Mouse (Mus musculus) neural tube, embryonic 10.5 days (tissue): Measurements from ENCODE around the gene Mapkapk5.

Experiments used
- DNase-seq: peaks from one replicate; pipeline ENCODE4 v3.0.0-alpha.2; 2017; ENCODE audit warnings: low spot score; ENCODE audit errors: extremely low spot score

The Mapkapk5 gene

DNA sequence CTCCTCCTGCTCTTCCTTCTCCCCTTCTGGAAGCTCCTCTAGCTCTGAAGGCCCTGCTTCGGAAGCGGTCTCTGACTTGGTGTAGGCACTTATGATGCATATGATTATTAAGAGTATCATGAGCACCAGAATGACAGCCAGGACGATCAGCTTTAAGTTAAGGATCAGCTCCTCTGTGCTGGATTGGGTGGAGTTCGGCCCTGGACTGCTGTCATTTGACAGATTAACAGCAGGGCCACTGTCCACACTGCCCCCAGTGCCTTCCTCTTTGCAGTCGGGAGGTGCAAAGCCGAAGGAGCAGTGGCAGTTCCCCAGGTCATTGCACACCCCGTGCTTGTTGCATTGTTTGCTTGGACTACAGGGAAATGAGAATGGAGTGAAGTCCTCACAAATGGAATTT is 45.0 kb downstream of the Mapkapk5 start:
- no peak for DNase-seq

GRCm38 (mm10) chr5:121493305-121493704 is 52.4 kb downstream of the Mapkapk5 start:
- no peak for DNase-seq

- no peak for DNase-seq
These were observed 60.9 kb downstream of the Mapkapk5 start for GRCm38 (mm10) chr5:121484801-121485200.

DNA sequence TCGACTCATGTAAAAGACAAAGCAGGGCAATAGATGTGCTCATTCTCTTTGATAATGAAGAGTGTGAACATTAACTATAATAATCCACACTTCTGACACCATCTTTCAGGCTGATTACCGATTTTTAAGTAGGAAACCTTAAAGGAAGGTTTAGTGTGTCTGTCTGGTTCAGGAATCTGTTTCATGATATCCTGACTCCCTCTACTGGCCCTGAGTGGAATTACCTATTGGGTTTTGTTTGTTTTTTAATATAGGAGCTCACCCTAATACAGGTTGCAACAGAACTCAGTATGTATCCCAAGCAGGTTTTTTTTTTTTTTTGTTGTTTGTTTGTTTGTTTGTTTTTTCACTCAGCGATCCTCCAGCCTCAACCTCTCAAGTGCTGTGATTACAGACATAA is 68.0 kb downstream of the Mapkapk5 start:
- DNase-seq = no peak

DNA sequence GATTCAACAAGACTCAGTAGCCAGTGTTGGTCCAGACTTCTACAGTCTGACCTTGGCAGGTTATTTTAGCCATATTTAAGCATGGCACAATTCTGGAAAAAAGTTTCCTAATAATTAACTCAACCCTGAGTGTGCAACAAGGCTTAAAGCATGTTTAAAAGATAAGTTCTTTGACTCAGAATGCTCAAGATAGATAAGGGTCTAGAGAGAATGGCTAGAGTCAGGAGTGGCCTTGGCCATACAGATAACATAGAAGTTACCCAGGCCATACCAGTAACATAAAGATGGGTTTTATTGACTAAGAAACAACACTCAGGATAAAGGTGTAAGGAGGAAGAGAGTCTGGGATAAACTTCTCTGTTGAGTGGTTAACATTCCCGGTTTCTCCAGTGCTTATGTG is 69.7 kb downstream of the Mapkapk5 start:
- DNase-seq = no peak
